Mouse (Mus musculus) limb, embryonic 13.5 days (tissue): Measurements from ENCODE around the gene H2-Aa. TPM values are rescaled to one million over a fixed set of nuclear protein-coding genes. Genes with fewer than 3 reads are reported as not detected.

Experiments
- ATAC-seq: fragments of 200-750 bp; cut with Nextera tagmentation; 2 replicates; pipeline ENCODE4 v1.8.0; 2017; ENCODE audit warnings: low read depth, moderate number of reproducible peaks, moderate TSS enrichment; ENCODE audit not compliant: low FRiP score
- H3K27ac ChIP-seq: fragments of 300-500 bp; sonication (generic); 2 replicates; pipeline ENCODE4 v1.5.1; 2015; ENCODE audit warnings: inconsistent platforms, mild to moderate bottlenecking, moderate library complexity
- H3K27me3 ChIP-seq: fragments of 300-500 bp; sonication (generic); 2 replicates; pipeline ENCODE4 v1.6.1; 2015; ENCODE audit warnings: mild to moderate bottlenecking, inconsistent platforms
- H3K36me3 ChIP-seq: fragments of 300-500 bp; sonication (generic); 2 replicates; pipeline ENCODE4 v1.6.1; 2015; ENCODE audit warnings: inconsistent platforms, mild to moderate bottlenecking, moderate library complexity
- H3K4me1 ChIP-seq: fragments of 300-500 bp; sonication (generic); 2 replicates; pipeline ENCODE4 v1.6.1; 2015; ENCODE audit warnings: inconsistent platforms
- H3K4me2 ChIP-seq: fragments of 300-500 bp; sonication (generic); replicated peaks from 2 replicates; pipeline ENCODE4 v1.6.1; 2015; ENCODE audit warnings: inconsistent platforms, mild to moderate bottlenecking, moderate library complexity
- H3K4me3 ChIP-seq: fragments of 300-500 bp; sonication (generic); 2 replicates; pipeline ENCODE4 v1.5.1; 2015; ENCODE audit warnings: moderate library complexity, mild to moderate bottlenecking, inconsistent platforms
- H3K9ac ChIP-seq: fragments of 300-500 bp; sonication (generic); 2 replicates; pipeline ENCODE4 v1.6.1; 2015; ENCODE audit warnings: mild to moderate bottlenecking, inconsistent platforms
- H3K9me3 ChIP-seq: fragments of 300-500 bp; sonication (generic); 2 replicates; pipeline ENCODE4 v1.6.1; 2016; ENCODE audit warnings: inconsistent platforms
- WGBS: fragments of 180-500 bp; shearing (Covaris S2); methylation state at CpG from one replicate; pipeline ENCODE4 v1.1.7; 2015; 5-methylcytosine and 5-hydroxymethylcytosine counted together
- polyA plus RNA-seq: library from polyadenylated mRNA; unstranded; fragments of >200 nt; fragmentation: Nextera tagmentation; extraction: Ambion mirVana; gene quantifications from 2 replicates; pipeline ENCODE4 v1.2.1, GENCODE M21; 2015

The H2-Aa gene
- polyA plus RNA-seq, 1 experiment from 2014 or later, result 2.6 TPM

DNA sequence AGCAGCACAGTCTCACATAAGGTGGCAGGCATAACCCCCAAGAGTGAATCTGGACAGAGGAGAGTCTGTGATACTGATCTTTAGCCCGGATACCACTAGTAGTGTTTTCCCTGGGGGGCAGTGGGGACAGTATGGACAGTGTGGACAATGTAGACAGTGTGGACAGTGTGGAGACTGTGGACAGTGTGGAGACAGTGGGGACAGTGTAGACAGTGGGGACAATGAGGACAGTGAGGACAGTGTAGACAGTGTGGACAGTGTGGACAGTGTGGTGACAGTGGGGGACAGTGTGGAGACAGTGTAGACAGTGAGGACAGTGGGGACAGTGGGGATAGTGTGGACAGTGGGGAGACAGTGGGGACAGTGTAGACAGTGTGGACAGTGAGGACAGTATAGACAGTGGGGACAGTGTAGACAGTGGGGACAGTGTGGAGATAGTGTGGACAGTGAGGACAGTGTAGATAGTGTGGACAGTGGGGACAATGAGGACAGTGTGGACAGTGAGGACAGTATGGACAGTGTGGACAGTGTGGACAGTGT lies 7.1 kb downstream of the H2-Aa start:
- peak; percentile 32; the same call in 1 of the 2 replicates for ATAC-seq
- H3K4me1 ChIP-seq, result no peaks in the 10 kb centered on the region
- no peak overlapping the region for H3K9ac ChIP-seq
- no peak overlapping the region for H3K27ac ChIP-seq
- no peaks in the 10 kb centered on the region for H3K9me3 ChIP-seq
- no peak overlapping the region for H3K4me2 ChIP-seq
- WGBS, result 69% methylated on average over 1 of the region's 1 CpGs
- no peaks in the 10 kb centered on the region for H3K36me3 ChIP-seq
- H3K4me3 ChIP-seq, result no peak overlapping the region
- H3K27me3 ChIP-seq, result no peaks in the 10 kb centered on the region

DNA sequence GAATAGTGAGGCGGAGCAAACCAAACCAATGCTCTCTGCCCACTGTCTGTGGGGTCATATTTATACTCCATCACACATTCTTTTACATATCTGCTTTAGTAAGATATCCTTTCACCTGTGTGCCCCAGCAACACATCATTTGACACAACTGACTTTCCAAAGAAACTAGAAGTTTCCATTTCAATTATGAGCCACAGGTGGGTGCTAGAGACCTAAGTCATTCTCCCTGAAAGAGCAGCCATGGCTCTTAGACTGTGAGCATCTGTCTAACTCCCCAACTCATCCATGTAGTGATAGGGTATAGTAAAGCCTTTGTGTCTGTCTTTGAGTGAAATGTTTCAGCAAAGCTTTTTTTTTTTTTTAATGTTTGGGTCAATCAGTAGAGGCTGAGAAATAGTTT lies 15.5 kb downstream of the H2-Aa start:
- 93% methylated on average over 1 of the region's 1 CpGs for WGBS
- Histone ChIP-seq H3K9me3 (no peaks in the 10 kb centered on the region), H3K4me3 (no peak overlapping the region), H3K36me3 (no peaks in the 10 kb centered on the region), H3K27ac (no peak overlapping the region), H3K9ac (no peak overlapping the region), H3K27me3 (no peaks in the 10 kb centered on the region; the same call in 1 of the 2 replicates), H3K4me1 (no peaks in the 10 kb centered on the region), H3K4me2 (no peak overlapping the region)
- no peak for ATAC-seq

DNA sequence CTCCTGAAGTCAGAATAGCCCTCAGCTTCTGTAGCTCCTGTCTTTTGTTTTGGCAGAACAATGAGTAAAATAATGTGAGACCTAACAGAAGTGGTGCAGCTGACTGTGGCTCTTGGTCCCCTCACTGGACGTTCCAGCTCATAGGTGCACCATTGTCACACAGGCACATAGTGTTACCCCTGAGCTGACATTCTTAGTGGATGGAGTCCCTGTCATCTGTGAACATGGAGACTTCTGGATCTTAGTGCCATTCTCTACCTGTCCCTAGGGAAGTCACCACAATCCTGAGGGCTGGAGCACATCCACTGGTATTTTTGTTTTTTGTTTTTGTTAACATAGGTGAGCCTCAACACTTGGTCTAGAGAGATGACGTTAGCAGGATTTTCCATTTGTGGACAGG lies 16.7 kb downstream of the H2-Aa start:
- peaks cover 7% of the 10 kb centered on the region for H3K27me3 ChIP-seq
- H3K27ac ChIP-seq, result no peak overlapping the region
- no peak overlapping the region for H3K4me2 ChIP-seq
- no peaks in the 10 kb centered on the region for H3K9me3 ChIP-seq
- H3K9ac ChIP-seq, result no peak overlapping the region
- H3K36me3 ChIP-seq, result no peaks in the 10 kb centered on the region
- H3K4me1 ChIP-seq, result no peaks in the 10 kb centered on the region
- WGBS, result 76% methylated on average over 2 of the region's 2 CpGs
- H3K4me3 ChIP-seq, result no peak overlapping the region
- no peak for ATAC-seq

DNA sequence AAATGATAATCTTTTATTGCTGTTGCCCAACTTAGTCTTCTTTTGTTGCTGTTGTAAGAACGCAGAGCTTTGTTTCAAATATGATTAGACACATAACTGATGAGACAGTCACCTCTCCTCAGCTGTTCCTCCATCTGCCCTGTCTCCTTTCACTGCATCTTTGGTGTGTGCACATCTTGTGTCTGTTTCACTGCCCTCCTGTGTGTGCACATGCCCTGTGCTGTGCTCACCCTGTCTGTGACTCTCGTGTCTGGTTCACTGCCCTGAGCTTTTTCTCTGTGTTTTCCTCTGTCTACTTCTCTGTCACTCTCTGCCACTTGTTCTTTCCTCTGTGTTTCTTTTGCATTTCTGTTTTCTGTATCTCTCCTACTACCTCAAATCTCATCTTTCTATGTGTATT lies 17.4 kb downstream of the H2-Aa start:
- no peak overlapping the region for H3K9ac ChIP-seq
- H3K4me3 ChIP-seq, result no peak overlapping the region
- H3K27me3 ChIP-seq, result peaks cover 11% of the 10 kb centered on the region
- no peak for ATAC-seq
- H3K4me1 ChIP-seq, result no peaks in the 10 kb centered on the region
- 78% methylated on average over 2 of the region's 2 CpGs for WGBS
- no peaks in the 10 kb centered on the region for H3K36me3 ChIP-seq
- H3K4me2 ChIP-seq, result no peak overlapping the region
- no peak overlapping the region for H3K27ac ChIP-seq
- H3K9me3 ChIP-seq, result no peaks in the 10 kb centered on the region

DNA sequence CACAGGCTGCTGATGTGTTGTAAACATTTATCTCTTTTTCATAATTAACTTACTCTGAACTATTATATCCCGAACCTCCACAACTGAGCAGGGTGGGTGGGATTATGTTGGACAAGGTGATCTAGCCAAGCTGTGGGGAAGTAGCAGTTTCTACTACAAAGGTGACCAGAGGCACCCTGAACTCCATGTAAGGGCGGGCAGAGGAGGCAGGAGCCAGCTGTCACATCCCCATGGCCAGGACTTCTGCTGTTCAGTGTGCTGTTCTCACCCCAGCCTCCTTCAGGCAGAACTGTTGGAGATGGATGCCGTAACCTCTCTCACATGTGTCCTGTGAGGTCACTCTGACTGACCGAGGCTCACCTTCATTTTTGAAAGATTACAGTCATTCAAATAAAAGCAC lies 17.8 kb downstream of the H2-Aa start:
- Histone ChIP-seq H3K36me3 (no peaks in the 10 kb centered on the region), H3K4me3 (no peak overlapping the region), H3K9ac (no peak overlapping the region), H3K4me2 (no peak overlapping the region), H3K4me1 (peaks cover 4% of the 10 kb centered on the region), H3K27me3 (peaks cover 15% of the 10 kb centered on the region), H3K27ac (no peak overlapping the region), H3K9me3 (no peaks in the 10 kb centered on the region)
- no peak for ATAC-seq
- 74% methylated on average over 4 of the region's 4 CpGs for WGBS

DNA sequence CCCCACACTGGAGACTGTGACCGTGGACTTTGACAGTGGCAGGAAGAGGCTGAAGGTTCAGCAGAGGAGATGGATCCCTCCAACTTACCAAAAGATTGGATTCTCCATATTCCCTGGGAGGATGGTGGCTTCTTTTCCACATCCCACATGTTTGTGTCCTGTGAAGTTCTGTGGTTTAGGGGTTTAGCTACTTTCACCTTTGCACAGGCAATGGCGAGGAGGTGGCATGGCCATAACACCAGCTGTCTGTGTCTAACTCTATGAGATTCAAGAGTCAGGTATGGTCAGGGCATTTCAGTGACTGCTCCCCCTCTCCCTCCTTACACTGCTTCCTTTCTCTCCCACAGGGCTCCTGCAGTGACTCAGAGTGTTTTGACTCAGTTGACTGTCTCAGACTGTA lies 18.9 kb downstream of the H2-Aa start:
- H3K36me3 ChIP-seq, result no peaks in the 10 kb centered on the region
- no peak overlapping the region for H3K27ac ChIP-seq
- no peak overlapping the region for H3K4me3 ChIP-seq
- H3K27me3 ChIP-seq, result peaks cover 26% of the 10 kb centered on the region
- no peak overlapping the region for H3K4me2 ChIP-seq
- no peak for ATAC-seq
- no peak overlapping the region for H3K9ac ChIP-seq
- peaks cover 12% of the 10 kb centered on the region for H3K4me1 ChIP-seq
- no peaks in the 10 kb centered on the region for H3K9me3 ChIP-seq
- WGBS, result 85% methylated on average over 2 of the region's 2 CpGs

DNA sequence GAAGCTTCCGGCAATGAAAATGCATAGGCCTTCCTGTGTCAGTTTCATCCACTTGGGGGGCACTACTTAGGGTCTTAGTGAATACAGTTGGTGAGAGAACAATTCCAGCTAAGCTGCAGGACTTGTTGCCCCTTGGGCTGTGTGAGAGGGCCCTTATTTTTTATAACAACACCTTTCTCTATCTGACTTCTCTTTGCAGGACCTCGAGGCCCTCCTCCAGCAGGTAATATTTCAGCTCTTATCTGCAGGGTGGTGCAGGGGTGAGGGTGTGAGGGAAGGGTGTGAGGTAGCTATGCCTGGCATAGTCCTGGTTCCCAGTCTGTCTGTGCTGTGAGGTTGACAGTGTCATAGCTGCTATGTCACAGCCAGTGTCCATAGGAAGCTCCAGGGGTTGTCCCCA lies 19.4 kb downstream of the H2-Aa start:
- H3K36me3 ChIP-seq, result no peaks in the 10 kb centered on the region
- 85% methylated on average over 2 of the region's 2 CpGs for WGBS
- ATAC-seq, result no peak
- no peaks in the 10 kb centered on the region for H3K9me3 ChIP-seq
- no peak overlapping the region for H3K4me3 ChIP-seq
- H3K9ac ChIP-seq, result no peak overlapping the region
- no peak overlapping the region for H3K27ac ChIP-seq
- peaks cover 17% of the 10 kb centered on the region for H3K4me1 ChIP-seq
- H3K4me2 ChIP-seq, result no peak overlapping the region
- H3K27me3 ChIP-seq, result peaks cover 31% of the 10 kb centered on the region

DNA sequence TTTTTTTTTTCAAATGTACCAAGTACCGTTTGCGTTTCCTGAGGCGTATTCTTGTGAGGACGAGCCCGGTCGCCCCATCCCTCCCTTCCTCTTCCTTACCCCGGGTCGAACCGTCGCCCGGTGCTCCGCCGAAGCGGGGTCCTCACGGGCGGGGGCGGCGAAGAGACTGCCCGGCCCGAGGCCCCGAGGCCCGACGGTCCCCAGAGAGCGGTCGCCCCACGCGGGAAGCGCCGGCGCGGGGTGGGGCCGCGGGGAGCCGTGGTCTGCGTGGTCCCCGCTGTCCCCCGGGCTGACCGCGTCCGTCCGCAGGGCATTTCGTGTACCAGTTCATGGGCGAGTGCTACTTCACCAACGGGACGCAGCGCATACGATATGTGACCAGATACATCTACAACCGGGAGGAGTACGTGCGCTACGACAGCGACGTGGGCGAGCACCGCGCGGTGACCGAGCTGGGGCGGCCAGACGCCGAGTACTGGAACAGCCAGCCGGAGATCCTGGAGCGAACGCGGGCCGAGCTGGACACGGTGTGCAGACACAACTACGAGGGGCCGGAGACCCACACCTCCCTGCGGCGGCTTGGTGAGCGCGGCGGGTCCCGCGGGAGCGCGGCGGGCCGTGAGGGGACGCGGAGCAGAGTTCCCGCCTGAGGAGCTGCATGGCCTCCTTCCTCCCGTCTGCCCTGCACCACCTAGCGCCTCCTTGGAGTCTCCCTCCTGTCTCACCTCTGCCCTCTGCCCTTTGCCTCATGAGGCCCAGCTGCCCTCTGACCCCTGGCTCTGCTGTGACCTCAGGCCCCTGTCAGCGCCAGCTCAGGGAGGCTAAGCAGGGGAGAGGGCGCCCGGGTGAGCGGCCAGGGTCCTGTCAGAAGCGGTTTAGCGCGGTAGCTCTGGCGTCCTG lies 22.9 kb downstream of the H2-Aa start:
- H3K4me2 ChIP-seq, result peak overlapping the region; percentile 96
- H3K9ac ChIP-seq, result peak overlapping the region; percentile 69
- peak overlapping the region; percentile 52 for H3K4me3 ChIP-seq
- no peaks in the 10 kb centered on the region for H3K36me3 ChIP-seq
- H3K27ac ChIP-seq, result no peak overlapping the region
- no peaks in the 10 kb centered on the region for H3K9me3 ChIP-seq
- peaks cover 18% of the 10 kb centered on the region for H3K4me1 ChIP-seq
- H3K27me3 ChIP-seq, result peaks cover 42% of the 10 kb centered on the region
- WGBS, result under 1% methylated on average over 91 of the region's 93 CpGs
- no peak for ATAC-seq

DNA sequence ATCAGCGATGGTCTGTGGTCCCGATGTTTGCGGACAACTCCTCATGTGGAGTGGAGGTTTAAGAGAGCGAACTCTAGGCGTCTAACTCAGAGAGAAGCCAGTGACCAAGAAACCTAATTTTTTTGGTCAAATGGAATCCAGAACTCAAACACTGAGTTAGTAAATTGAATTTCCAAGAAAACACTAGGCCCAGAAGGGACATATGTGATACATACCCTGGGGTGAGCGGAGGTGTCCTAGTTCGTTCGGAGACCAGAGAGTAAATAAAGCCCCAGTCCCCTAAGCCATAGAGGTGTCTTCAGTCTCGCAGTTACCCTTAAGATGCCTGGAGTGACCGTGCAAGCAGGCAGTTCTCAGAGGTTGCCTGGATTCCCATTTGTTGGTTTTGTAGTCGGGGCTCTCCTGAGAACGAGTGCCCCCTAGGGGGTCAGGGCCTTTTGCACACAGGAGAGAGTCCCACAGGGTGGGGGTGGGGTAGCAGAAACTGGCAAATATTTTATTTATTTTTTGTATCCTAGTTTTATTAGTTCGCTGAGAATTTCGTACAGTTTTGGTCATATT lies 23.7 kb downstream of the H2-Aa start:
- no peaks in the 10 kb centered on the region for H3K9me3 ChIP-seq
- H3K27me3 ChIP-seq, result peaks cover 47% of the 10 kb centered on the region
- 6% methylated on average over 14 of the region's 14 CpGs for WGBS
- H3K4me1 ChIP-seq, result peaks cover 18% of the 10 kb centered on the region
- no peak overlapping the region for H3K9ac ChIP-seq
- no peak overlapping the region for H3K27ac ChIP-seq
- ATAC-seq, result no peak
- peak overlapping the region; percentile 96 for H3K4me2 ChIP-seq
- H3K4me3 ChIP-seq, result peak overlapping the region; percentile 52
- H3K36me3 ChIP-seq, result no peaks in the 10 kb centered on the region

DNA sequence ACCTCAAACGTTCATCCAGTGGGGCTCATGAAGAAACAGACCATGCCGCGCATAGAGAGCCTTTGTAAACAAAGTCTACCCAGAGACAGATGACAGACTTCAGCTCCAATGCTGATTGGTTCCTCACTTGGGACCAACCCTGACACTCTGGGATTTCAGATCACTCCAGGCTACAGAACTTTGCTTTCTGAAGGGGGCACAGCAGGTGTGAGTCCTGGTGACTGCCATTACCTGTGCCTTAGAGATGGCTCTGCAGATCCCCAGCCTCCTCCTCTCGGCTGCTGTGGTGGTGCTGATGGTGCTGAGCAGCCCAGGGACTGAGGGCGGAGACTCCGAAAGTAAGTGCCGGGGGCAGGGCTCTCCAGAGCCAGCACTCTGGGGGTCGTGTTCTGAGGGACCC lies 24.6 kb downstream of the H2-Aa start:
- ATAC-seq, result peak; percentile 88
- H3K4me1 ChIP-seq, result peaks cover 18% of the 10 kb centered on the region
- peak overlapping the region; percentile 52 for H3K4me3 ChIP-seq
- peaks cover 56% of the 10 kb centered on the region for H3K27me3 ChIP-seq
- no peaks in the 10 kb centered on the region for H3K9me3 ChIP-seq
- H3K27ac ChIP-seq, result no peak overlapping the region
- 0% methylated on average over 8 of the region's 8 CpGs for WGBS
- H3K9ac ChIP-seq, result no peak overlapping the region
- H3K4me2 ChIP-seq, result peak overlapping the region; percentile 96
- H3K36me3 ChIP-seq, result no peaks in the 10 kb centered on the region

DNA sequence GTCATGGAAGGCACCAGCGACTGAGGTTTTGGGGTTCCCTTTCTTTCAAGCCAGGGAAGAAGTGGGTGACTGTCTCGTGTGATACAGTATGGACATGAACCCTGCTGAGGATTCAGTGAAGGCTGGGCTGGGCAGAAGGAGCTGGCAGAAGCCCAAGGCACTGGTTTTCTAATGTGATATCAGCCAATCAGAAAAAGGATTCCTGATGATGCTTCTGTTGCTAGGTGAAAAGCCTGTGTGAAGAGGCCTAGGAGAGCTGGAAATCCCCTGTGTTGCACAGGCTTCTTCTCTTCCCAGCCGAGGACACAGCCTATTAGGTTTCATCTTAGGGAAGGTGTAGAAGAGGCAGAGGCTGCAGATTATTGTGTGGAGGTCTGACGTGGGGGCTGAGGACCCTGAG lies 26.1 kb downstream of the H2-Aa start:
- Histone ChIP-seq H3K4me1 (peaks cover 18% of the 10 kb centered on the region), H3K9me3 (no peaks in the 10 kb centered on the region), H3K4me3 (no peak overlapping the region), H3K27ac (no peak overlapping the region), H3K27me3 (peaks cover 58% of the 10 kb centered on the region), H3K4me2 (no peak overlapping the region), H3K9ac (no peak overlapping the region), H3K36me3 (no peaks in the 10 kb centered on the region)
- ATAC-seq, result no peak
- 28% methylated on average over 4 of the region's 4 CpGs for WGBS

DNA sequence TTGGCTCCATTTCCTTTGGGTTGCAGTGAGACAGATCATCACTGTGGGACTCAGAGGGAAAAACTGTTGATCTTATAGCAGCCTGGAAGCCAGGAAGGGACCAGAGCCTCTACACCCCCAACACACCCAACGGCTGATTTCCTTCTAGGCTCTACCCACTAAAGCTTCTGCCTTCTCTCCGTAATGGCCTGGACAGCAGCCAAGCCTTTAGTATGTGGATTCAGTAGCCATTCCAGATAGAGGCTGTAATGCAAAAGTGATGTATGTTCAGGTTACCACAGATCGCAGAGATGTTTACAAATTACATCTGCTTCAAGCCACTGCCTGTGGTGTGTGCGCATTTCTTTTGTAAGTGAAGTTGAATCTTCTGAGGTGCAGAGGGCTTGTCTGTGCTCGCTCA lies 27.1 kb downstream of the H2-Aa start:
- H3K9me3 ChIP-seq, result no peaks in the 10 kb centered on the region
- peaks cover 18% of the 10 kb centered on the region for H3K4me1 ChIP-seq
- H3K4me2 ChIP-seq, result no peak overlapping the region
- ATAC-seq, result no peak
- H3K27me3 ChIP-seq, result peaks cover 52% of the 10 kb centered on the region
- no peak overlapping the region for H3K4me3 ChIP-seq
- no peak overlapping the region for H3K27ac ChIP-seq
- H3K36me3 ChIP-seq, result no peaks in the 10 kb centered on the region
- 67% methylated on average over 5 of the region's 5 CpGs for WGBS
- no peak overlapping the region for H3K9ac ChIP-seq
